Mouse (Mus musculus) cortical plate, adult 2 months (tissue): ENCODE results near the gene Zfp536. TPM values are rescaled to one million over a fixed set of nuclear protein-coding genes. Genes with fewer than 3 reads are reported as not detected.

ENCODE experiments used
- H3K27ac ChIP-seq: fragments of 200-500 bp; 2 replicates; pipeline ENCODE4 v1.5.1; 2012; ENCODE audit warnings: low read length, control low read depth, inconsistent platforms; ENCODE audit not compliant: insufficient read depth
- H3K4me1 ChIP-seq: fragments of 200-500 bp; 2 replicates; pipeline ENCODE4 v1.6.1; 2011; ENCODE audit warnings: low read length; ENCODE audit not compliant: control insufficient read depth, insufficient read depth
- H3K4me3 ChIP-seq: fragments of 200-500 bp; 2 replicates; pipeline ENCODE4 v1.5.1; 2011; ENCODE audit warnings: mild to moderate bottlenecking, low read length, control low read depth; ENCODE audit not compliant: insufficient read depth
- CTCF ChIP-seq: fragments of 200-500 bp; IDR thresholded peaks from 2 replicates; pipeline ENCODE4 v1.5.1; 2011; ENCODE audit warnings: mild to moderate bottlenecking, control low read depth, low read length; ENCODE audit not compliant: insufficient read depth; ENCODE audit errors: extremely low read depth
- POLR2A ChIP-seq: fragments of 200-500 bp; IDR thresholded peaks from 2 replicates; pipeline ENCODE4 v1.6.1; 2011; ENCODE audit warnings: mild to moderate bottlenecking, low read length, control low read depth; ENCODE audit not compliant: insufficient read depth; ENCODE audit errors: extremely low read depth
- polyA plus RNA-seq: library from polyadenylated mRNA; depleted of rRNA; stranded (reverse); fragments of >200 nt; gene quantifications from 2 replicates; pipeline ENCODE4 v1.2.3, GENCODE M21; 2012

Zfp536 gene
- polyA plus RNA-seq, 1 experiment: 16.5 TPM

- no peak overlapping the region for H3K27ac ChIP-seq
- no peak for TF ChIP-seq CTCF
- H3K4me3 ChIP-seq: no peak overlapping the region
- H3K4me1 ChIP-seq: no peaks in the 10 kb centered on the region
Measured at GRCm38 (mm10) chr7:37482564-37482963, 290.9 kb downstream of the Zfp536 start.

DNA sequence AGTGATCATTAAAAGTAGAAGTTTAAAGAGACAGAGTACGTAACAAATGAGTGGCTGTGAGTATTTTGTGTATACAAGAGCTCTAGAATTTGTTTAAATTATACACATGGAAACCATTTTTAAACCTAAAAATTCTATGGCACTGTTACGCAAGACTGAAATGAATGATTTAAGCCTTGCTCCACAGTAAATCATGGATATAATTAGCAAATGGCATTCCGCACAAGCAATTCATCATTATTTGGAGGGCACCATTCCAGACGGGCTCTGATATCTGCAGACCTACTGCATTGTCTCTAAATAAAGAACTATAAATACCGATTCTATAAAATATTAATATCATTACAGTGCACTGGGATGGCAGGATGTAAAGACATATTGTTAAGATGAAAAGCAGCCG, 292.3 kb downstream of the Zfp536 start:
- H3K4me1 ChIP-seq: no peaks in the 10 kb centered on the region
- TF ChIP-seq CTCF: no peak
- no peak for TF ChIP-seq POLR2A

DNA sequence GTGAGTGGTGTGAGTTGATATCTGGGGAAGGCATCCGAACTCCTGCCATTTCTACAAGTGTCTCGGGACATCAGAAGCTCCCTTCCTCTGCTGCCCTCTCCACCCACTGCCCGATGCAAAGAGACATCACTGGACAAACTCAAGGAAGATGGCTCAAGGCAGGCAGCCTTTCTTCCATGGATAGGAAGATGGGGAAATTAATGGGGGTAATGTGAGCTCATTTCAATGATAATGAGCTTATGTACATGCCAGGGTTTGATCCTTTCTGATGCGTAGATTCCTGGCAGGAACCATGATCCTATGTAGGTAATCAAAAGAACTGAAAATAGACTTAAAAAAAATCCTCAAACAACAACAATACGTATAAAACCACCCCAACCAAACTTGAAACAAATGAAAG, 296.1 kb downstream of the Zfp536 start:
- H3K4me1 ChIP-seq: no peaks in the 10 kb centered on the region
- no peak for TF ChIP-seq CTCF
- TF ChIP-seq POLR2A: no peak
- H3K4me3 ChIP-seq: no peak overlapping the region
- no peak overlapping the region for H3K27ac ChIP-seq

More for the DNA sequence above, 292.3 kb downstream of the Zfp536 start:
- no peak overlapping the region for H3K27ac ChIP-seq
- no peak overlapping the region for H3K4me3 ChIP-seq

GRCm38 (mm10) chr7:37475485-37475884, 298.0 kb downstream of the Zfp536 start:
- no peak overlapping the region for H3K4me3 ChIP-seq
- TF ChIP-seq CTCF (no peak), POLR2A (no peak)
- no peaks in the 10 kb centered on the region for H3K4me1 ChIP-seq
- H3K27ac ChIP-seq: no peak overlapping the region

GRCm38 (mm10) chr7:37474284-37474683, 299.2 kb downstream of the Zfp536 start:
- Histone ChIP-seq H3K27ac (no peak overlapping the region), H3K4me1 (no peaks in the 10 kb centered on the region), H3K4me3 (no peak overlapping the region)
- TF ChIP-seq CTCF: no peak

DNA sequence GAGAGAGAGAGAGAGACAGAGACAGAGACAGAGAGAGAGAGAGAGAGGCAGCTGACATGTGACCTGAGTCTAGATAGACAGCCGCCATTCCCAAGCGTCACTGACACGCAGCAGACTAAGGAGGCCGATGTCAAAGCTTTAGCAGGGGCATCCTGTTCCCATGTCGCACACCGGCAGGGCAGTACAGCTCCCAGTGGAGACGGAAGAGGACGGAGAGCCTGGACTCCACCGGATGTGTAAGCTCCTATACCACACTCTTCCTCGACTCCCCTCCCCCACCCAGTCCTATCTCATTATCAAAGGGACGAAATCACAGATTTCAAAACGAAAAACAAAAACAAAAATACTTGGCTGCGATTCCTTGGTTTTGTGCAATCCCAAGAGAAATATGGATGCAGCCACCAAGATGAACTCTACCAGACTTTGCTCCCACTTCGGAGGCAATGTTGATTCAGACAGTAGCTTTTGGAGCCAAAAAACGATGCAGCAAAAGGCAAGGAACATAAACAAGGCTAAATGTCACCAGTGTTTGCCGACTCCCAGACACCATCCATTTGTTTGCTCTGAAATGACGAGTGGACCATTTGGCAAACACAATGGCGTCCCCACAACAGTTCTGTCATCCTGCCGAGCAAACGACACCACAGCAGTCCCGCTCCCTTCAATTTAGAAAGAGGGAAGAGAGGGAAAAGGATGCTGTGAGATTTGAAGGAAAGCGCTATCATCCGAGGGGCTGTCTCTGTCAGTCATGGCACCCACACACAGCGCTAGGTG, 299.9 kb downstream of the Zfp536 start:
- Histone ChIP-seq H3K27ac (no peak overlapping the region), H3K4me3 (no peak overlapping the region), H3K4me1 (no peaks in the 10 kb centered on the region)
- no peak for TF ChIP-seq POLR2A
- TF ChIP-seq CTCF: no peak

GRCm38 (mm10) chr7:37471726-37472125, 301.7 kb downstream of the Zfp536 start:
- TF ChIP-seq POLR2A (no peak), CTCF (no peak)
- Histone ChIP-seq H3K4me1 (no peaks in the 10 kb centered on the region), H3K27ac (no peak overlapping the region), H3K4me3 (no peak overlapping the region)

GRCm38 (mm10) chr7:37466477-37467243, 306.8 kb downstream of the Zfp536 start:
- 0 out of 2 replicates have a peak overlapping the region, but pooled peaks have one; percentile 39 for H3K27ac ChIP-seq
- H3K4me3 ChIP-seq: no peak overlapping the region
- TF ChIP-seq CTCF (no peak), POLR2A (no peak)
- H3K4me1 ChIP-seq: no peaks in the 10 kb centered on the region

GRCm38 (mm10) chr7:37464186-37464721, 309.2 kb downstream of the Zfp536 start:
- no peak for TF ChIP-seq CTCF
- Histone ChIP-seq H3K4me1 (no peaks in the 10 kb centered on the region), H3K27ac (no peak overlapping the region), H3K4me3 (no peak overlapping the region)

DNA sequence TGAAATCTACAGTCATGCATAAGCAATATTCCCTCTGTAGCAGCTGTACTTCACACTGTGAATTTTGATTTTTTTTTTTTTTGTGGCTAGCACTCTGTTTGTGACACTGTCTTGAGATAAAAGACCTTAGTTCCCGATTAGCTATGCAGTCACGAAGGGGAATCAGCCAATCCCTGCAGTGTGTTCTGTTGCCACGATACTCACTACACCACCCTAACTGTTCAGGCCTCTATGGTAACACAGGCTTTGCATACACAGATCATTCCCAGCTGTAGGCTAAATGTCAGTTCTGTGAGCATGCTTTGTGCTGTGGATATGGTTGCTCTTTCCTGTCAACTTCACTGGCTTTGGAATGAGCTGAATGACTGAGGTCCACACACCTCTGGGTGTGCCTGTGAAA, 325.9 kb downstream of the Zfp536 start:
- Histone ChIP-seq H3K4me3 (no peak overlapping the region), H3K4me1 (no peaks in the 10 kb centered on the region), H3K27ac (no peak overlapping the region)
- TF ChIP-seq CTCF: no peak
